Mouse (Mus musculus): ENCODE data around the gene Vps26a.

- TF ChIP-seq POLR2A (IDR thresholded peaks at IDR 0.05; ENCODE audit: insufficient read length, low read depth) (no peak), TCF12 (IDR thresholded peaks at IDR 0.05; ENCODE audit: insufficient read depth, poor library complexity, severe bottlenecking) (no peak), USF1 (IDR thresholded peaks at IDR 0.05; ENCODE audit: low read depth) (no peak), CEBPB (IDR thresholded peaks at IDR 0.05; ENCODE audit: insufficient read depth, poor library complexity, severe bottlenecking) (no peak), TCF3 (IDR thresholded peaks at IDR 0.05; ENCODE audit: insufficient read length, low read depth) (no peak), POLR2AphosphoS2 (IDR thresholded peaks at IDR 0.05; ENCODE audit: insufficient read length, low read depth) (no peak), SRF (IDR thresholded peaks at IDR 0.05; ENCODE audit: control insufficient read depth, insufficient read length, low read depth) (no peak), E2F4 (IDR thresholded peaks at IDR 0.05; ENCODE audit: insufficient read depth) (no peak), MAX (IDR thresholded peaks at IDR 0.05; ENCODE audit: low read depth) (no peak), MYOG (IDR thresholded peaks at IDR 0.05; ENCODE audit: control insufficient read depth in 1 of 3, insufficient read depth in 1 of 3, insufficient read length in 2 of 3, low read depth in 2 of 3) (no peak), MYOD1 (IDR thresholded peaks at IDR 0.05; ENCODE audit: control insufficient read depth in 1 of 3, insufficient read length in 2 of 3, low read depth in 2 of 3) (no peak)
Measured at GRCm38 (mm10) chr10:62410943-62411342, 75.7 kb downstream of the Vps26a start.
